Mouse (Mus musculus) ES-CJ7 (cell line): Measurements from ENCODE around the gene Cacul1.

ENCODE experiments used
- DNase-seq: peaks from one replicate; pipeline ENCODE4 v3.0.0; 2011; ENCODE audit warnings: low read depth, low spot score

The Cacul1 gene

GRCm38 (mm10) chr19:60530171-60530570 lies 50.7 kb downstream of the Cacul1 start:
- no peak for DNase-seq

GRCm38 (mm10) chr19:60529302-60529701 lies 51.5 kb downstream of the Cacul1 start:
- DNase-seq = no peak

- no peak for DNase-seq
Observed at GRCm38 (mm10) chr19:60528602-60529001, 52.2 kb downstream of the Cacul1 start.

DNA sequence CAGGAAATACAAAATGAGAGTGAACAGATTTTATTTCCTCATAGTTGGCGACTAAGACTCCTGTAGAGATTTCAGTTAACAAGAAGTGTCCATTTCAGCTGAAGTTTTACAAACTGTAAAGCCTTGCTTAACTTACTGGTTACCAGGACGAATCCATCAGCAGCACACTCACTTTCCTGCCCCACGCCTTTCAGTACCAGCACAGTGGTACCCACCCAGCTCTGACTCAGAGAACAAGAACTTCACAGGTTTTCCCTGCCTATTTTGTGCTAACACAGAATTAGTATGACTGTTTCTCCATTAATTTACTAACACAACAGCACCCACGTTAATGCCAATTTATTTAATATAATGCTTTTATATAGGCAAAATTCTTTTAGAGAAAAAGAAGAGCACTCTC lies 53.9 kb downstream of the Cacul1 start:
- DNase-seq = no peak

GRCm38 (mm10) chr19:60525086-60525485 lies 55.7 kb downstream of the Cacul1 start:
- peak; percentile 72 for DNase-seq

- DNase-seq = no peak
Observed at GRCm38 (mm10) chr19:60524678-60525077, 56.1 kb downstream of the Cacul1 start.

DNA sequence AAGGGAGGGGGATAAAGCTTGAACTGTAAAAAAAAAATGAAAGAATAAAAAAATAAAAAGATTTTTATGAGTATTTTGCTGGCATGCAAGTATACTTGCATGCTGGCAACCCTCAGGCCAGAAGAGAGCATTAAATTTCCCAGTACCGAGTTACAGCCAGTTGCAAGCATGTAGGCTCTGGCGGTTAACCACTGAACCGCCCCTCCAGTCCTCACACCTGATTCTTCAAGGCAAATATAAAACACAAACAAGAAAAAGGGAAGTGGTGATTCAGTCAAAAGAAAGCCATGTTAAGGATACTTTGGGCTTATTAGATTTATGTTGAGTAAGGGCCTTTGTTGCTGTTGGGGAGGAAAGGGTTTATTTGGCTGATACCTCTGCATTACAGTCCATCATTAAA lies 60.7 kb downstream of the Cacul1 start:
- DNase-seq = no peak

- no peak for DNase-seq
Observed at GRCm38 (mm10) chr19:60515064-60515463, 65.8 kb downstream of the Cacul1 start.

DNA sequence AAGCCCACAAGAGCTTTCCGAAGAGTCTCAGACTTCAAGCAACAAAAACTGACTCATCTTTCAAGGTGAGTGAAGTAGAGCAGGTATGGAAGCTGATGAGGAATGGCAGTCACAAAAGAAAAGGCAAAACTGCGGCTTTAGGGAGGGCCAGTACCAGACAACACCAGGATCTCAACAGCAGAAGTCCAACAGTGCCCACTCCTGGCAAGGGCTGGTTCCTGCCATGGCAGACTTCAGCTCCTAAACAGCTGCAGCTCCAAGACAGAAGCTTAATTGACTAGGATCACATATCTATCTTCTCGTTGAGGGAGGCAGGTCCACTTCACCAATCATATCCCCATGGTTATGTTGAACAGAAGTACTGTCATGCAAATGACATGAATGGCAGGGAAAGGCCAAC lies 67.4 kb downstream of the Cacul1 start:
- DNase-seq = no peak

- no peak for DNase-seq
Observed at GRCm38 (mm10) chr19:60500209-60500608, 80.6 kb downstream of the Cacul1 start.

GRCm38 (mm10) chr19:60497171-60497570 lies 83.7 kb downstream of the Cacul1 start:
- DNase-seq = no peak

DNA sequence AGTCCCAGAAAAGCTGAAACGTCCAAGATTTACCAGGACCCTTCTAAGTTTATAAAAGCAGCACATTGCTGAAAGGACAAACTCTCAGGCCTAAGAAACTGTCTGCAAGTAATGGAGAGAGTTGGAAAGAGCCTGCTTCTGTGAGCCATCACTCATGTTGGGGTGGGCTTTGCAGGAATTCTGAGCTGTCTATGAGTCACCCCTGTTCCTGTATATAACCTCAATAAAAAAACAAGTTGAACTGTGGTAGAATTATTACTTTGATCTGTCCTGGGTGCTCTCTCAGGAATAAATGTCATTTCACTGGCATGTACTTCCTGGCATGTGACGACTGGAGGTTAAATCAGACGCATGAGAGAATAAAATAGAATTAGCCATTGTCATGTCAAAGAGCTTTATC lies 85.1 kb downstream of the Cacul1 start:
- DNase-seq = no peak

GRCm38 (mm10) chr19:60489566-60489965 lies 91.3 kb downstream of the Cacul1 start:
- no peak for DNase-seq

GRCm38 (mm10) chr19:60485261-60485660 lies 95.6 kb downstream of the Cacul1 start:
- DNase-seq = no peak

GRCm38 (mm10) chr19:60478859-60479258 lies 102.0 kb downstream of the Cacul1 start:
- no peak for DNase-seq

GRCm38 (mm10) chr19:60477788-60478187 lies 103.0 kb downstream of the Cacul1 start:
- DNase-seq = no peak
